Mouse (Mus musculus) liver, embryonic 11.5 days (tissue): ENCODE results near the gene Dohh. TPM values are rescaled to one million over a fixed set of nuclear protein-coding genes. Genes with fewer than 3 reads are reported as not detected.

Experiments used
- ATAC-seq: fragments of 200-750 bp; cut with Nextera tagmentation; replicated peaks from 2 replicates; pipeline ENCODE4 v1.8.0; 2017; ENCODE audit warnings: moderate number of reproducible peaks, mild to moderate bottlenecking, moderate TSS enrichment, moderate library complexity; ENCODE audit not compliant: low FRiP score
- DNase-seq: peaks from one replicate; pipeline ENCODE4 v3.0.0-alpha.2; 2017; ENCODE audit warnings: low spot score
- H3K27ac ChIP-seq: fragments of 300-500 bp; sonication (generic); 2 replicates; pipeline ENCODE4 v1.5.1; 2014; ENCODE audit warnings: mild to moderate bottlenecking, low read depth, low read length, control low read depth
- H3K27me3 ChIP-seq: fragments of 300-500 bp; sonication (generic); replicated peaks from 2 replicates; pipeline ENCODE4 v1.6.1; 2014; ENCODE audit warnings: low read length, mixed read lengths; ENCODE audit not compliant: control insufficient read depth, insufficient read depth
- H3K36me3 ChIP-seq: fragments of 300-500 bp; sonication (generic); 2 replicates; pipeline ENCODE4 v1.6.1; 2014; ENCODE audit warnings: mild to moderate bottlenecking, low read length, moderate library complexity, mixed read lengths; ENCODE audit not compliant: control insufficient read depth, insufficient read depth
- H3K4me1 ChIP-seq: fragments of 300-500 bp; sonication (generic); replicated peaks from 2 replicates; pipeline ENCODE4 v1.6.1; 2014; ENCODE audit warnings: low read length, mixed read lengths; ENCODE audit not compliant: control insufficient read depth, insufficient read depth
- H3K4me2 ChIP-seq: fragments of 300-500 bp; sonication (generic); 2 replicates; pipeline ENCODE4 v1.6.1; 2014; ENCODE audit warnings: mild to moderate bottlenecking, control low read depth, moderate library complexity
- H3K4me3 ChIP-seq: fragments of 300-500 bp; sonication (generic); 2 replicates; pipeline ENCODE4 v1.5.1; 2014; ENCODE audit warnings: low read depth, low read length, control low read depth
- H3K9ac ChIP-seq: fragments of 300-500 bp; sonication (generic); 2 replicates; pipeline ENCODE4 v1.6.1; 2014; ENCODE audit warnings: low read depth, low read length, control low read depth
- H3K9me3 ChIP-seq: fragments of 300-500 bp; sonication (generic); 2 replicates; pipeline ENCODE4 v1.6.1; 2016; ENCODE audit warnings: low read length, inconsistent platforms, mixed read lengths; ENCODE audit not compliant: control insufficient read depth
- WGBS: fragments of 180-500 bp; shearing (Covaris S2); extraction: QIAGEN DNeasy Blood & Tissue Kit; methylation state at CpG from one replicate; pipeline ENCODE4 v1.1.7; 2014; 5-methylcytosine and 5-hydroxymethylcytosine counted together
- polyA plus RNA-seq: library from polyadenylated mRNA; unstranded; fragments of >200 nt; fragmentation: Nextera tagmentation; extraction: Ambion mirVana; gene quantifications from 2 replicates; pipeline ENCODE4 v1.2.1, GENCODE M21; 2014

Dohh gene
- polyA plus RNA-seq, 1 experiment from 2014 or later, result 97.4 TPM

GRCm38 (mm10) chr10:81431526-81432168 is 47.4 kb downstream of the Dohh start:
- H3K4me3 ChIP-seq, result peak overlapping the region; percentile 80
- 15% methylated on average over 15 of the region's 15 CpGs for WGBS
- ATAC-seq (no peak), DNase-seq (no peak)
- no peak overlapping the region for H3K27ac ChIP-seq
- H3K27me3 ChIP-seq, result peaks cover 35% of the 10 kb centered on the region
- no peaks in the 10 kb centered on the region for H3K36me3 ChIP-seq
- H3K9me3 ChIP-seq, result no peaks in the 10 kb centered on the region
- H3K4me2 ChIP-seq, result peak overlapping the region; percentile 92
- H3K9ac ChIP-seq, result no peak overlapping the region
- H3K4me1 ChIP-seq, result peaks cover 20% of the 10 kb centered on the region

- Histone ChIP-seq H3K4me1 (peaks cover 19% of the 10 kb centered on the region), H3K9me3 (no peaks in the 10 kb centered on the region), H3K27me3 (peaks cover 29% of the 10 kb centered on the region), H3K36me3 (no peaks in the 10 kb centered on the region), H3K4me2 (peak overlapping the region; percentile 60), H3K9ac (no peak overlapping the region), H3K4me3 (no peak overlapping the region), H3K27ac (no peak overlapping the region)
- 61% methylated on average over 21 of the region's 21 CpGs for WGBS
- ATAC-seq (no peak), DNase-seq (peak; percentile 38)
Measured at GRCm38 (mm10) chr10:81432169-81432867, 48.1 kb downstream of the Dohh start.

GRCm38 (mm10) chr10:81432868-81433262 is 48.6 kb downstream of the Dohh start:
- Histone ChIP-seq H3K4me2 (peak overlapping the region; percentile 60), H3K4me3 (peak overlapping the region; percentile 26; the same call in 1 of the 2 replicates), H3K4me1 (peaks cover 19% of the 10 kb centered on the region), H3K9ac (no peak overlapping the region), H3K27ac (no peak overlapping the region), H3K9me3 (no peaks in the 10 kb centered on the region), H3K36me3 (no peaks in the 10 kb centered on the region), H3K27me3 (peaks cover 23% of the 10 kb centered on the region)
- WGBS, result 4% methylated on average over 17 of the region's 17 CpGs
- ATAC-seq, result peak; percentile 78
- peak; percentile 80 for DNase-seq

- H3K9me3 ChIP-seq, result no peaks in the 10 kb centered on the region
- DNase-seq, result no peak
- no peaks in the 10 kb centered on the region for H3K36me3 ChIP-seq
- H3K27ac ChIP-seq, result no peak overlapping the region
- H3K9ac ChIP-seq, result no peak overlapping the region
- WGBS, result 70% methylated on average over 26 of the region's 26 CpGs
- ATAC-seq, result no peak
- peaks cover 19% of the 10 kb centered on the region for H3K4me1 ChIP-seq
- H3K27me3 ChIP-seq, result peaks cover 17% of the 10 kb centered on the region
- H3K4me3 ChIP-seq, result no peak overlapping the region
- peak overlapping the region; percentile 60 for H3K4me2 ChIP-seq
Measured at GRCm38 (mm10) chr10:81433541-81434289, 49.5 kb downstream of the Dohh start.

- no peak overlapping the region for H3K4me3 ChIP-seq
- DNase-seq (no peak), ATAC-seq (no peak)
- H3K9ac ChIP-seq, result no peak overlapping the region
- H3K9me3 ChIP-seq, result no peaks in the 10 kb centered on the region
- H3K36me3 ChIP-seq, result no peaks in the 10 kb centered on the region
- H3K27me3 ChIP-seq, result peaks cover 17% of the 10 kb centered on the region
- no peak overlapping the region for H3K27ac ChIP-seq
- peaks cover 16% of the 10 kb centered on the region for H3K4me1 ChIP-seq
- no peak overlapping the region for H3K4me2 ChIP-seq
- 53% methylated on average over 15 of the region's 15 CpGs for WGBS
Measured at GRCm38 (mm10) chr10:81434361-81435263, 50.4 kb downstream of the Dohh start.

GRCm38 (mm10) chr10:81435436-81435835 is 51.2 kb downstream of the Dohh start:
- 79% methylated on average over 3 of the region's 3 CpGs for WGBS
- no peak for ATAC-seq
- H3K36me3 ChIP-seq, result no peaks in the 10 kb centered on the region

More at GRCm38 (mm10) chr10:81435436-81435835, 51.2 kb downstream of the Dohh start:
- no peak overlapping the region for H3K9ac ChIP-seq
- H3K27me3 ChIP-seq, result peaks cover 17% of the 10 kb centered on the region
- H3K4me3 ChIP-seq, result no peak overlapping the region
- no peak for DNase-seq
- no peaks in the 10 kb centered on the region for H3K9me3 ChIP-seq
- H3K4me1 ChIP-seq, result peaks cover 16% of the 10 kb centered on the region
- H3K27ac ChIP-seq, result no peak overlapping the region
- H3K4me2 ChIP-seq, result no peak overlapping the region
